Mouse (Mus musculus) hindbrain, embryonic 15.5 days (tissue): ENCODE data around the gene Aff3. TPM values are rescaled to one million over a fixed set of nuclear protein-coding genes. Genes with fewer than 3 reads are reported as not detected.
A peak's percentile ranks its signal among the peaks of the same experiment; 100 is the strongest.

Experiments
- ATAC-seq: fragments of 200-750 bp; cut with Nextera tagmentation; 2 replicates; pipeline ENCODE4 v1.8.0; 2017; ENCODE audit warnings: low read depth, moderate number of reproducible peaks, moderate TSS enrichment; ENCODE audit not compliant: low FRiP score
- H3K27ac ChIP-seq: fragments of 300-500 bp; sonication (generic); replicated peaks from 2 replicates; pipeline ENCODE4 v1.5.1; 2015; ENCODE audit warnings: mild to moderate bottlenecking, inconsistent platforms
- H3K27me3 ChIP-seq: fragments of 300-500 bp; sonication (generic); 2 replicates; pipeline ENCODE4 v1.6.1; 2015; ENCODE audit warnings: control low read depth, inconsistent platforms
- H3K36me3 ChIP-seq: fragments of 300-500 bp; sonication (generic); 2 replicates; pipeline ENCODE4 v1.6.1; 2015; ENCODE audit warnings: control low read depth, inconsistent platforms
- H3K4me1 ChIP-seq: fragments of 300-500 bp; sonication (generic); replicated peaks from 2 replicates; pipeline ENCODE4 v1.6.1; 2015; ENCODE audit warnings: control low read depth, inconsistent platforms
- H3K4me2 ChIP-seq: fragments of 300-500 bp; sonication (generic); 2 replicates; pipeline ENCODE4 v1.6.1; 2015; ENCODE audit warnings: moderate library complexity, mild to moderate bottlenecking, inconsistent platforms
- H3K4me3 ChIP-seq: fragments of 300-500 bp; sonication (generic); 2 replicates; pipeline ENCODE4 v1.5.1; 2015; ENCODE audit warnings: mild to moderate bottlenecking, inconsistent platforms
- H3K9ac ChIP-seq: fragments of 300-500 bp; sonication (generic); 2 replicates; pipeline ENCODE4 v1.6.1; 2015; ENCODE audit warnings: inconsistent platforms
- H3K9me3 ChIP-seq: fragments of 300-500 bp; sonication (generic); 2 replicates; pipeline ENCODE4 v1.6.1; 2016; ENCODE audit warnings: control low read depth, inconsistent platforms
- WGBS: fragments of 180-500 bp; shearing (Covaris S2); methylation state at CpG from one replicate; pipeline ENCODE4 v1.1.7; 2015; 5-methylcytosine and 5-hydroxymethylcytosine counted together
- polyA plus RNA-seq: library from polyadenylated mRNA; unstranded; fragments of >200 nt; fragmentation: Nextera tagmentation; extraction: Ambion mirVana; gene quantifications from 2 replicates; pipeline ENCODE4 v1.2.1, GENCODE M21; 2015

Gene Aff3
- polyA plus RNA-seq, 1 experiment from 2014 or later = 33.4 TPM

DNA sequence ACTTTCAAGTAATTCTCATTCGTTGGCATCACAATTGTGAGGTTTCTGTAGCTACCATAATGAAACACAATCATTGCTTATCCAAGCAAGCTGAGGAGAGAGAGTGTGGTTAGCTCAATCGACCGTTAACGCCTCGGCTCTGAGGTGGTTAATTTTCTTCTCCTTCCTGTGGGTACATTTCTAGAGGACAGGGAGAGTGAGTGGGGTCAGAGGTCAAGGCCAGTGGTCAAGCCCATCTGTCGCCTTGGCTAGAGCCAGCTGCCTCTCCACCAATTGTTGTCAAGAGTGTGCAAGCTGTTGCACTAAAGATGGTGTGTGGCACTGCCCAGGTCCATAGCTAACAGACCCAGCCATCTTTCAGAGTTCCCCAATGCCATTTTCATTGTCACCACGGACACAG lies 14.7 kb downstream of the Aff3 start:
- ATAC-seq = no peak
- H3K27ac ChIP-seq = no peak overlapping the region
- H3K36me3 ChIP-seq = no peaks in the 10 kb centered on the region
- H3K27me3 ChIP-seq = no peaks in the 10 kb centered on the region
- H3K4me1 ChIP-seq = no peaks in the 10 kb centered on the region
- H3K9ac ChIP-seq = no peak overlapping the region
- no peak overlapping the region for H3K4me3 ChIP-seq
- WGBS = 65% methylated on average over 7 of the region's 7 CpGs
- no peaks in the 10 kb centered on the region for H3K9me3 ChIP-seq
- no peak overlapping the region for H3K4me2 ChIP-seq

GRCm38 (mm10) chr1:38649174-38649573 lies 15.6 kb downstream of the Aff3 start:
- Histone ChIP-seq H3K36me3 (no peaks in the 10 kb centered on the region), H3K27me3 (no peaks in the 10 kb centered on the region), H3K4me2 (no peak overlapping the region), H3K9ac (no peak overlapping the region), H3K4me3 (no peak overlapping the region), H3K9me3 (no peaks in the 10 kb centered on the region), H3K27ac (no peak overlapping the region), H3K4me1 (no peaks in the 10 kb centered on the region)
- 71% methylated on average over 3 of the region's 3 CpGs for WGBS
- ATAC-seq = no peak

GRCm38 (mm10) chr1:38642288-38642687 lies 22.5 kb downstream of the Aff3 start:
- Histone ChIP-seq H3K27me3 (no peaks in the 10 kb centered on the region), H3K4me2 (no peak overlapping the region), H3K4me3 (no peak overlapping the region), H3K9me3 (no peaks in the 10 kb centered on the region), H3K9ac (no peak overlapping the region), H3K4me1 (no peaks in the 10 kb centered on the region), H3K27ac (no peak overlapping the region), H3K36me3 (no peaks in the 10 kb centered on the region)
- 28% methylated on average over 4 of the region's 4 CpGs for WGBS
- ATAC-seq = no peak

GRCm38 (mm10) chr1:38639669-38640068 lies 25.1 kb downstream of the Aff3 start:
- H3K4me3 ChIP-seq = no peak overlapping the region
- no peak overlapping the region for H3K9ac ChIP-seq
- no peak for ATAC-seq
- no peaks in the 10 kb centered on the region for H3K4me1 ChIP-seq
- 71% methylated on average over 5 of the region's 5 CpGs for WGBS
- no peaks in the 10 kb centered on the region for H3K27me3 ChIP-seq
- no peaks in the 10 kb centered on the region for H3K36me3 ChIP-seq
- H3K9me3 ChIP-seq = no peaks in the 10 kb centered on the region
- H3K27ac ChIP-seq = no peak overlapping the region
- H3K4me2 ChIP-seq = no peak overlapping the region

DNA sequence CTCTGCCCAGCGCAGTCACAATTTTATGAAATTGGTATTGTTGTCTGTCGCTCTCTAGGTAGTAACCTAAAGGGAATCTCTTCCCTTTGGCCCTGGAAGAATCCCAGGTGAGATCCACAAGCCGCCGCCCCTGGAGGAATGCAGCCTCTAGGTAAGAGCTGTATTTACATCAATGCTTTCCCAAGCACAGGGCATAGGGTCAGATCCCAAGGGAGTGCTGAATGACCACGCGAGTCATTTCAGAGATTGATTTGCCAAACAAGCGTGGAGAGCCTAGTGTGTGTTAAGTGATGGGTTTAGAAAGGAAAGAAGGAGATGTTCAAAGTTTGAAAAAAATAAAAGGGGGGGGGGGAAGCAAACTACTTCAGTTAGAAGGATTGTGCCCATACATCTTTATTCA lies 29.2 kb downstream of the Aff3 start:
- WGBS = 52% methylated on average over 7 of the region's 7 CpGs

GRCm38 (mm10) chr1:38634081-38634480 lies 30.7 kb downstream of the Aff3 start:
- WGBS = 91% methylated on average over 7 of the region's 7 CpGs
- H3K27me3 ChIP-seq = no peaks in the 10 kb centered on the region

More for the DNA sequence above, 29.2 kb downstream of the Aff3 start:
- H3K4me1 ChIP-seq = peaks cover 9% of the 10 kb centered on the region
- no peak overlapping the region for H3K27ac ChIP-seq
- no peak overlapping the region for H3K9ac ChIP-seq
- no peak for ATAC-seq
- no peak overlapping the region for H3K4me3 ChIP-seq
- no peak overlapping the region for H3K4me2 ChIP-seq
- H3K36me3 ChIP-seq = no peaks in the 10 kb centered on the region
- no peaks in the 10 kb centered on the region for H3K27me3 ChIP-seq
- no peaks in the 10 kb centered on the region for H3K9me3 ChIP-seq

GRCm38 (mm10) chr1:38632461-38633180 lies 32.1 kb downstream of the Aff3 start:
- no peaks in the 10 kb centered on the region for H3K9me3 ChIP-seq
- H3K27ac ChIP-seq = no peak overlapping the region
- no peak overlapping the region for H3K4me3 ChIP-seq
- peaks cover 28% of the 10 kb centered on the region for H3K4me1 ChIP-seq
- H3K36me3 ChIP-seq = no peaks in the 10 kb centered on the region
- no peak for ATAC-seq
- no peak overlapping the region for H3K4me2 ChIP-seq
- no peak overlapping the region for H3K9ac ChIP-seq
- 67% methylated on average over 16 of the region's 16 CpGs for WGBS
- H3K27me3 ChIP-seq = no peaks in the 10 kb centered on the region

More at GRCm38 (mm10) chr1:38634081-38634480, 30.7 kb downstream of the Aff3 start:
- H3K27ac ChIP-seq = no peak overlapping the region
- H3K4me2 ChIP-seq = no peak overlapping the region
- no peak for ATAC-seq
- no peak overlapping the region for H3K4me3 ChIP-seq
- no peak overlapping the region for H3K9ac ChIP-seq
- H3K4me1 ChIP-seq = peaks cover 16% of the 10 kb centered on the region
- H3K36me3 ChIP-seq = no peaks in the 10 kb centered on the region
- no peaks in the 10 kb centered on the region for H3K9me3 ChIP-seq

GRCm38 (mm10) chr1:38631501-38632279 lies 33.1 kb downstream of the Aff3 start:
- H3K4me1 ChIP-seq = peaks cover 28% of the 10 kb centered on the region
- H3K9ac ChIP-seq = no peak overlapping the region
- ATAC-seq = no peak
- H3K4me2 ChIP-seq = no peak overlapping the region
- 23% methylated on average over 7 of the region's 7 CpGs for WGBS
- no peak overlapping the region; the same call in 1 of the 2 replicates for H3K27ac ChIP-seq
- no peaks in the 10 kb centered on the region for H3K27me3 ChIP-seq
- H3K36me3 ChIP-seq = no peaks in the 10 kb centered on the region
- no peaks in the 10 kb centered on the region for H3K9me3 ChIP-seq
- H3K4me3 ChIP-seq = no peak overlapping the region

DNA sequence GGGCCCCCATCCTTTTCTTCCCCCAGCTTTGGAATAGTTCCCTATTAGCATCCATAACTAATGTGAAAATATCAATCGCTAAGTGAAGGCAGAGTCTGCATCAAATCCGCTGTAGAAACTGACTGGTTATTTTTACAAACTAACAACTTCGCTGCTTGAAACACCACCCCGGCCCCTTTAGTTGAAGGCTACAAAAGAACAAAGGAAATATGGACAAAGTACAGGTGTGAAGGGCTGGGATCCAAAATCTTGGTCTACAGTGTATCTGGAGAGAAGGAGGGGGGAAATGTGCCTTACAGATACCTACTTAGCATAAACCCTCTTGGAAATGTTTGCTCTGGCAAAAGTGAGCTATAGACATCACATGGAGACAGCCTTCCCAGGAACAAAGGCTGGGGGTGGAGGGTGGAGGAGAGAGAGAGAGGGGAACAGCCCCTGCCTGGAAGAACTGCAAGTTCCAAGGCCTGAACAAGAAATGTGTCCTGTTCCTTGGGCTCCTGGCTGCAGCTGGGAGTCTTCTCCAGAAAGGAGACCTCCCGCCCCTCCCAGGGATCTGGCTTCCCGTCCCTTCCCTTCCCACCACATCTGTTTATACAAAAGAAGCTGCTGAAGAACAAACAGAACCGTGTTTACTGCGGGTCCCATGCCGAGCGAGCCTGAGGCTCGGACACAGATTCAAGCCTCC lies 35.7 kb downstream of the Aff3 start:
- no peak for ATAC-seq
- Histone ChIP-seq H3K9ac (no peak overlapping the region), H3K4me1 (peaks cover 50% of the 10 kb centered on the region), H3K27ac (0 out of 2 replicates have a peak overlapping the region, but pooled peaks have one; percentile 97), H3K4me2 (no peak overlapping the region), H3K4me3 (no peak overlapping the region), H3K27me3 (no peaks in the 10 kb centered on the region), H3K36me3 (no peaks in the 10 kb centered on the region), H3K9me3 (no peaks in the 10 kb centered on the region)
- 17% methylated on average over 11 of the region's 11 CpGs for WGBS

- H3K4me3 ChIP-seq = peak overlapping the region; percentile 97
- peak overlapping the region; percentile 91 for H3K4me2 ChIP-seq
- peaks cover 54% of the 10 kb centered on the region for H3K4me1 ChIP-seq
- ATAC-seq = peak; percentile 4; the same call in 1 of the 2 replicates
- H3K36me3 ChIP-seq = no peaks in the 10 kb centered on the region
- H3K27ac ChIP-seq = peak overlapping the region; percentile 97
- no peaks in the 10 kb centered on the region for H3K9me3 ChIP-seq
- peak overlapping the region; percentile 96; the same call in 1 of the 2 replicates for H3K9ac ChIP-seq
- H3K27me3 ChIP-seq = no peaks in the 10 kb centered on the region
- 19% methylated on average over 8 of the region's 8 CpGs for WGBS
These were observed 36.3 kb downstream of the Aff3 start for GRCm38 (mm10) chr1:38628426-38628825.

DNA sequence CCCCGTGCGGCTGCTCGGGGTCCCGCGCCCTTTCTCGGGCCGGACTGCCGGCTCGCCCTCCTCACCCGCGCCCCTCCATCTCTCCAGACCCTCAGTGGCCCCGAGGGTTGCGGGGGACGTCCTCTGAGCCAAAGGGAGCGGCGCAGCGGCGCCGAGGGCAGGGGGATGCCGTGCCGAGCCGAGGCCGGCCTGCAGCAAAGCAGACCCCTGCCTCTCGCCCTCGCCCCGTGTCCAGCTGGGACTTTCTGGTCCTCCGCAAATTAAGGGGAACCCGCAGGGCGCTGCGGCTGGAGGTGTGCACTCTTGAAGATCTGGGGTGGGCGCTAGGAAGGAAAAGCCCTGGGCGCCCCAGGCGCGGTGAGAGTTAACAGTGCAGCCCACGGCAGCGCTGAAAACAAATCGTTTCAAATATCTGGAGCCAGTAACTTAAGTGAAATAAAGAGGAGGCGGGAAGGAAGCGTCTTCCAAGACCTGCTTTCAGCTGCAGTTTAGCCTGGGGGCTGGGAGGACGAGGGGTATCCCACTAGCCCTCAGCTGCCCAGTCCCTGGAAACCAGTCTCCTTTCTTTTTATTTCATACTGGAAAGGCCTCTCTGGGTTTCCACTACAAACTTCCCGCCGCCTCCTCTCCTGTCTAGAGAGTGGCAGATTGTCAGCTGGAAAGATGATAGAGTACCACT lies 36.9 kb downstream of the Aff3 start:
- under 1% methylated on average over 37 of the region's 42 CpGs for WGBS
- H3K27ac ChIP-seq = peak overlapping the region; percentile 97
- ATAC-seq = peak; percentile 40; the same call in 1 of the 2 replicates
- peak overlapping the region; percentile 96 for H3K9ac ChIP-seq
- peak overlapping the region; percentile 91 for H3K4me2 ChIP-seq
- H3K27me3 ChIP-seq = no peaks in the 10 kb centered on the region
- no peaks in the 10 kb centered on the region for H3K9me3 ChIP-seq
- H3K4me1 ChIP-seq = peaks cover 59% of the 10 kb centered on the region
- peak overlapping the region; percentile 97 for H3K4me3 ChIP-seq
- H3K36me3 ChIP-seq = no peaks in the 10 kb centered on the region
